Mouse (Mus musculus): ENCODE results near the gene Hba-x. TPM values are rescaled to one million over a fixed set of nuclear protein-coding genes. Genes with fewer than 3 reads are reported as not detected.

The Hba-x gene
- not detected in 4 replicates for total RNA-seq (2023)

DNA sequence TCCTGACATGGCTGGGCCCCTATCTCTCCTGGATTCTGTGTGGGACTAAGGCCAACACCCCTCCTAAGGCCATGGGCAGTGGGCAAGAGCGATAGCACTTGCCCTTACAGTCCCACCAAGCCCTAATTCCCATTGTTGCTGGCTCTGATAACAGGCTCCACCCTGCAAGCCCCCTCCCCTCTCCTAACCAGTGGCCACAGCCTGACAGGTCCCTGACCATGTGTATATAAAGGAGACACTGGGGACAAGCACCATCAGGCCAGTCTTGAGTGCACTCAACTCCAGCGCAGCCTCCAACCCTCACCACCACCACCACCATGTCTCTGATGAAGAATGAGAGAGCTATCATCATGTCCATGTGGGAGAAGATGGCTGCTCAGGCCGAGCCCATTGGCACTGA, at the start of gene Hba-x:
Gene Hba-x, plus strand, starts transcription at position 54 of the 400 bp plus-strand sequence.

GRCm38 (mm10) chr11:32267188-32267884, 8.9 kb upstream of the Hba-x start, which contains the start of gene Nprl3:
Gene Nprl3, minus strand, starts transcription at chr11:32267707.

GRCm38 (mm10) chr11:32283091-32283777, 7.0 kb downstream of the Hba-x start, which contains the start of gene Hba-a1:
Gene Hba-a1, plus strand, starts transcription at chr11:32283511.

GRCm38 (mm10) chr11:32286695-32287492, 10.7 kb downstream of the Hba-x start, which contains the start of gene Hbq1b:
Gene Hbq1b, plus strand, starts transcription at chr11:32286965.

GRCm38 (mm10) chr11:32296203-32296602, 20.0 kb downstream of the Hba-x start, which contains the start of gene Hba-a2:
Gene Hba-a2, plus strand, starts transcription at chr11:32296489.

DNA sequence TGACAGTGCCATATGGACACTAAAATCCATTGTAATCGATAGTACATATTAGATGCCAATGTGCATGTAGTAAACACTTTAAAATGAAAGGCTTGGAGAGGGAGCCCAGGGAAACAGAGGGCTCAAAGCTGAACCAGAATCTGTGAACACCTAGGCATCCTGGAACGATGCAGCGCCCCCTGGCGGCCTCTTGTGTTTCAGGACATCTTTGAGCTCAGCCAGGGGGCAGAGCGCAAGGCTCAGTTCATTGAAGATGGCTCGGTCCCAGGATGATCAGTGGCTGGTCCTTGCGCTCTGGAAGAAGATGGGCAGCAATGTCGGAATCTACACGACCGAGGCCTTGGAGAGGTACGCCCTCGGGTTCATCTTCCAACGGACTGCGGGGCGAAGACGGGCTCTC, 23.7 kb downstream of the Hba-x start, which contains the start of gene Hbq1a:
Gene Hbq1a, plus strand, starts transcription at position 205 of the 400 bp plus-strand sequence.

Other genes starting within 250 kb of the Hba-x start
- 34.8 to 42.2 TPM (median 40.0 TPM) in 4 replicates for gene Il9r, start 76.1 kb upstream of the Hba-x start, total RNA-seq (2023)
- gene Snrnp25, start 71.0 kb upstream of the Hba-x start, total RNA-seq (2023), result 18.0 to 27.0 TPM (median 23.5 TPM) in 4 replicates
- gene Rhbdf1, start 54.1 kb upstream of the Hba-x start, total RNA-seq (2023), result 9.2 to 12.2 TPM (median 10.9 TPM) in 4 replicates
- 20.3 to 25.8 TPM (median 23.9 TPM) in 4 replicates for gene Mpg, start 49.9 kb upstream of the Hba-x start, total RNA-seq (2023)
- gene Nprl3, start 8.7 kb upstream of the Hba-x start, total RNA-seq (2023), result 50.7 to 62.4 TPM (median 56.6 TPM) in 4 replicates
- 58.9 to 127 TPM (median 84.8 TPM) in 4 replicates for gene Hba-a1, start 7.1 kb downstream of the Hba-x start, total RNA-seq (2023)
- gene Hbq1b, start 10.6 kb downstream of the Hba-x start, total RNA-seq (2023), result not detected in 4 replicates
- 20.0 to 91.4 TPM (median 56.9 TPM) in 4 replicates for gene Hba-a2, start 20.1 kb downstream of the Hba-x start, total RNA-seq (2023)
- gene Hbq1a, start 23.7 kb downstream of the Hba-x start, total RNA-seq (2023), result not detected in 4 replicates
- 0.06 to 0.17 TPM (median 0.06 TPM) in 4 replicates for gene Sh3pxd2b, start 71.4 kb downstream of the Hba-x start, total RNA-seq (2023)
- 2.8 to 7.8 TPM (median 5.7 TPM) in 4 replicates for gene Ubtd2, start 179.0 kb downstream of the Hba-x start, total RNA-seq (2023)